Mouse (Mus musculus): ENCODE measurements around the gene Golga1. TPM values are rescaled to one million over a fixed set of nuclear protein-coding genes. Genes with fewer than 3 reads are reported as not detected.

Gene Golga1
- polyA plus RNA-seq (2012; rRNA removed), result 44.3 and 45.6 TPM in 2 replicates

GRCm38 (mm10) chr2:39065400-39065987 lies at the start of gene Golga1:
Gene Golga1 (minus strand): TSS chr2:39065541.

GRCm38 (mm10) chr2:39005574-39006079 lies 59.7 kb downstream of the Golga1 start, which contains the start of gene Rpl35:
Gene Rpl35 (minus strand): TSS chr2:39005624.

GRCm38 (mm10) chr2:39004880-39005435 lies 60.4 kb downstream of the Golga1 start, which contains the start of gene Arpc5l:
Gene Arpc5l (plus strand): TSS chr2:39005348.

DNA sequence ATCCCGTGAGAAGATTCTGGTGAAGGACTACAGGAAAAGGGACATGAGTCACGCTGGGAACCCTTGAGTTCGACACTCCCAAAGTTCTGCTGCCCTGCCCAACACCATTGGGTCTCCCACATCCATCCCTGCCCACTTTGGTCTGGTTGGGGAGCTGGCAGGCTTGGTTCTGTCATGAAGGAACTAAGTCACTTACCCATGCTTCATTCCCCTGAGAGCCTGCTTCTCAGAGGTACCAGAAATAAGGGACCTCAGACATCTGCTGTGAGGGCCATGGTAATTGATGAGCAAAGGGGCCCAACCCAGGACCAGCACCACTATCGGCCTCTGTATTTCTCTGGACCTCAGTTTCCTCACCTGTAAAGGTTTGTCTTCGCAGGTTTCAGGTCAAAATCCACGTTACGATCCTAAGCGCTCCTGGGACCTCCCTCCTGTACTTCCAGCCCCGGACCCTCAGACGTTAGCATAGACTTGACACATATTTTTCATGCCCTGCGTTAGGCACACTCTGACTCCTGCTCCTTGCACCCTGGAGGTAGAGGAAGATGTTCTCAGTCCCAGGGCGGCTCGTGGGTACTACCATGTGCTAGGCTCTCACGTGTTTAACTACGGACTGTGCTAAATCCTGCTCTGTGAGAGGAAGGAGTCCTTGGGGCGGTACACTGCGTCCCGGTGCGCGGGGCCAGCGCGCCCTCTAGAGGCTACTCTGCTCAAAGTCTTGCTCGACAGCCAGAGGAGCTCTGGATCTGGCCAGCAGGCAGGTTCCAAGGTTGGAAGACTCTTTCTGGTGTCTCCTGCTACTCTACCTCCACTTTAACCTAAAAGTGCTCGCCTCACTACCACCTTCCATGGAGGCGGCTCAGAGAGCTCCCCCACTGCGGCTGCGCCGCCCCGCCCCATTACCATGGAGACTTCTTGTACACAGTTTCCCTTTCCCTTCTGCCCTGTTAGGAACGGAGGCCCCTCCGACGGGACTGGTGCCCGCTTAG lies 67.7 kb downstream of the Golga1 start, which contains the start of gene Wdr38:
TSS of gene Wdr38 (plus strand) at position 91 of the 989 bp plus-strand sequence.

Other genes starting within 250 kb of the Golga1 start
- 3.2 and 3.9 TPM in 2 replicates for gene Nr6a1, start 137.9 kb downstream of the Golga1 start, polyA plus RNA-seq (2012; rRNA removed)
- 2.4 and 3.5 TPM in 2 replicates for gene Olfml2a, start 133.6 kb downstream of the Golga1 start, polyA plus RNA-seq (2012; rRNA removed)
- 1.2 and 1.3 TPM in 2 replicates for gene Wdr38, start 68.1 kb downstream of the Golga1 start, polyA plus RNA-seq (2012; rRNA removed)
- 84.9 and 90.6 TPM in 2 replicates for gene Arpc5l, start 60.2 kb downstream of the Golga1 start, polyA plus RNA-seq (2012; rRNA removed)
- gene Rpl35, start 59.9 kb downstream of the Golga1 start, polyA plus RNA-seq (2012; rRNA removed), result 500 and 524 TPM in 2 replicates
- 15.3 and 15.9 TPM in 2 replicates for gene Scai, start 125.2 kb upstream of the Golga1 start, polyA plus RNA-seq (2012; rRNA removed)
- gene Ppp6c, start 160.9 kb upstream of the Golga1 start, polyA plus RNA-seq (2012; rRNA removed), result 48.2 and 53.1 TPM in 2 replicates